Mouse (Mus musculus): Measurements from ENCODE around the gene Dand5.

DNA sequence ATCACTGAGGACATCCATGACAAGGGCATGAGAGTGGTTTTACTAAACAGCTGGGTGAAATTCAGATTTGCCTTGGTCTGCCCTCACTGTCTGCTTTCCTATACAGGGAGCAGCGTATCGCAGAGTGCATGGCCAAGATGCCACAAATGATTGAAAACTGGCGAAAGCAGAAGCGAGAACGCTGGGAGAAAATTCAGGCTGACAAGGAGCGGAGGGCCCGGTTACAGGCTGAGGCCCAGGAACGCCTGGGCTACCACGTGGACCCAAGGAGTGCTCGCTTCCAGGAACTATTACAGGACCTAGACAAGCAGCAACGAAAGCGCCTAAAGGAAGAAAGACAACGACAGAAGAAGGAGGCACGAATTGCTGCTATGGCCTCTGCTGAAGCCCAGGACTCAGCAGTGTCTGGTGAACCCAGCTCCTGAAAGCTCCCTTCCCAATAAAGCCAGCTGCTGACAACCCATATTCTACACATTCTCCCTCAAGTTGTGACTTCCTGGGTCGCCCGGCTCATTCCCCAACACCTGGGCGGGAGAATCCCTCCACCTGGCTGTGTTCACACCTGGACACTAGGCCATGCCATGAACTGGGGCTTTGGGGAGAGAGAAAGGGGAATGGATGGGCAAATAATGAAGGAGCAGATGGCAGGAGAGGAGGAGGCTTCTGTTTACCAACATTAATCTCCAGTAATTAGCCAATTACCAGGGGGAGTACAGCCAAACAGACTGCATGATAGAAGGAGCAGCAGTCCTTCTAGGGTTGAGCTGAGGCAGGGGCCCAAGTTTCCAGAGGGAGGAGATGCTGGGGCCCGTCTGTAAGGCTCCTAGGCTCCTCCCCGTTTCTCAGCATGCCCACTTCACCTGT lies 11.6 kb upstream of the Dand5 start:
- TF ChIP-seq CTCF (IDR thresholded peaks at IDR 0.05; ENCODE audit: borderline replicate concordance, insufficient read depth, low read length) (no peak), POLR2A (IDR thresholded peaks at IDR 0.05; ENCODE audit: low read depth, low read length) (no peak)
